Mouse (Mus musculus): Measurements from ENCODE around the gene Gm49325. TPM values are rescaled to one million over a fixed set of nuclear protein-coding genes. Genes with fewer than 3 reads are reported as not detected.
A peak's percentile ranks its signal among the peaks of the same experiment; 100 is the strongest.

Gm49325 gene
- total RNA-seq, 1 experiment from 2014 or later, result 23.6 TPM

DNA sequence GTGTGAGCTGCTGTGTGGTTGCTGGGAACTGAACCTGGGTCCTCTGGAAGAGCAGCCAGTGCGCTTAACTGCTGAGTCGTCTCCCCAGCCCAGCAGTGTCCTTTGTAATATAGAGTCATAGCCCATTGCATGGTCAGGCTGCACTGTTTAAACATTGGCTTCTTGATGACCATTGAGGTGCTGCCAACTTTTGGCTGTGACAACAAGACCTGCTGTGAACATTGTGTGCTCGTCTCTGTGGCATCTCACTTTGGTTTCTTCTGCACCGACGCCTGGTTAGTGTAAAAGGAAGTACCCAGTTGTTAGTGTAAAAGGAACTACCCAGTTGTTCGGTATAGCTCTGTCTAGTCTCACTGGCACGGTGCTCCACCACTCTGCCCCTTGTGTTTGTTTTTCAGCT, 20.6 kb downstream of the Gm49325 start:
- DNase-seq, result no peak

DNA sequence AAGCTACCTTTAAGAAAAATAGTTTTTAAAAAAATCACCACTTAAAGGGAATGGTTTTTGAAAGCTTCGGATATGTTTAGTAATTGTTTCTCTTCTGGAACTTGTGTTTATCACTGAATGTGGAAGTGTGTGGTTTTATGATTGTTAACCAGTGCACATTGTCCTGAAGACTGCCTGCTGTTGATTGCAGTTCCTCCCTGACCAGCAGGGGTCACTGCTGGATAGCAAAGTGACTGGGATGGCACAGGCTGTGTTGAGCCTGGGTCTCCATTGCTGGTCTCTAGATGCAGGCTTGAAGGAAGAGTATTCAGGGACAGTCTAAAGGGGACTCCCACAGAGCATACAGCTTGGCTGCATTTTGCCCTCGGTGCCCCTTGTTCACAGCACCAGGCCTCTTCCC, 21.5 kb downstream of the Gm49325 start:
- peak; percentile 87 for DNase-seq

DNA sequence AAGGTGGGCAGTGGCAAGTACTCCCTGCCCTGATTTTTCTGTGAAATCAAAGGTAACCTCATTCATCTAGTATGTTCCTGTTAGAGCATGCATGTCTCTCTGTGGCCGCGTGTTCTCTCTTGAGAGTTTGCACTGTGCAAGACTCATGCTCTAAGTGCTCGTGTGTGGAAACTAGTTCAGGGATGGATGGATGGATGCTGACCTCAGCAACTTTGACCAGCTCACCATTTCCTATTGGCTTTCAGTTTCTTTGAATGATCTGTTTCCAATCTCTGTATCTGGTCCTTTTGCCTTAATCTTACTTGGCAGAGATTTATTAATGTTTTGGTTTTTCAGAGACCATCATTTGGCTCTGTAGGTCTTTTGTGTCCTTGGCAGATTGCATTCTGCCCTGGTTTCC, 23.2 kb downstream of the Gm49325 start:
- DNase-seq, result no peak

DNA sequence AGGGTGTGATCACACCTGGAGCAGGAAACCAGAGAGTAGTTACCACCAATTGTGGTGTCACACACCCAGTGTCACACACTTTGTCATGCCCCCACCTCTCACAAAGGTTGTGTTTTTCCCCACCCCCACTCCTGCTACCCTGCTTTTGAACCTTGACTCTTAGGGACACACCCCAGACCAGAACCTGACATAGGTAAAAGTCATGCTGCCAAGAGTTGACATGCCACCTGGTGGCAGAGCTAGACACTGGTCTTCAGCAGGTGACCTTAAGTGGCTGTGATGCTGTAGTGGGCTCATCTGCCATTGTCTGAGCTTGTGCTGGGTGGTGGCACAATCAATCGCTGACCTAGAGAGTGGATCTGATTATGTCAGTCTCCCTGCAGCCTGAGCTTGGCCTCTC, 24.0 kb downstream of the Gm49325 start:
- DNase-seq, result no peak

DNA sequence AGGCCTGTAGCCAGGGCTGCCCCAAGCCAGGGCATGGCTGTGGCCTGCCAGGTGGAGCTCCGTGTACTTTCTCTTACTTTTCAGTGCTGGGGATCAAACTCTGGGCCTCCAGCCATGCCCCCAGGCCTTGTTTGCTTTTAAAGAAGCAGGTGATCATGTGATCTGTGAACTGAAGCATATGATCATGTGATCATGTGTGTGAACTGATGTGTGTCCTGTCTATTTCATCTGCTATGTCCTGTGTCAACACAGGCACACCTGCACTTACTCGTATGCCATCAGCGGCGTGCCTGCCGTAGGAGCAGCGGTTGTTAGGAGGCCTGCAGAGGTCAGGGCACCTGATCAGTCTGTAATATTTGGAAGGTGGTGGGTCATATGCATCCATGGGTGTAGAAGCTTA, 28.0 kb downstream of the Gm49325 start:
- DNase-seq, result no peak

DNA sequence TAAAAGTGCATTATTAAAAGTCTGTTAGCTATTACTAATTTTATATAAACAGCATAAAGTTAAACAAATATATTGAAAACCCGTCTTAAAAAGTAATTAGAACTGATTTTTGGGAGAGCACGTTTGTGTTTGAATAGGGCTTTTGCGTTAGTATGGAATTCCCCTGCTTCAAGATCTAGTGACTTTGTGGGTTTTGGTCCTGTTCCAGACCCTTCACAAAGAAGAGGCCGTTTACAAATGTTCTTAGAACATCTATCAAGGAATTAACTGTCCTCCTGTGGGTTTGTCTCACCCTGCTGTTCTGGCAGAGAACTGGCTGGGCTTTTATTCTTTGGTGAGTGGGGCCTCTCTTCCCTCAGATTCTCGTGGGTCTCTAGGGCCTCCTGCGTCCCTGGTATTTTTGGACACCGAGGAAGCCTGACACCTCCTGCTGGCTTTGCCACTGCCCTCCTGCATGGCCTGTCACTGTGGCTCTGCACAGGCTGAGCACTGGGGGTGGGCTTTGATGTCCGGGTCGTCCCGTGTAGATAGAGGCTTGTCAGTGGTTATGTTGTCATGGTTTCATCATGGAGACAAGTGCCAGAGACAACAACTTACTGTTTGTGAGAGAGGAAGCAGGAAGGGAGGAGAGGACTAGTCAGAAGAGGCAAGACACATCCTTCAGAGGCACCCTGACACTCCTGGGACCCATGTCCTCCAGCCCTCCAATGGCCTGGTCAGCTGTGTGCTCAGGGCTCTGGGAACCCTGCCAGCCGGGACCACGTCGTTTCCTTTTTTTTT, 28.6 kb downstream of the Gm49325 start:
- no peak for DNase-seq

DNA sequence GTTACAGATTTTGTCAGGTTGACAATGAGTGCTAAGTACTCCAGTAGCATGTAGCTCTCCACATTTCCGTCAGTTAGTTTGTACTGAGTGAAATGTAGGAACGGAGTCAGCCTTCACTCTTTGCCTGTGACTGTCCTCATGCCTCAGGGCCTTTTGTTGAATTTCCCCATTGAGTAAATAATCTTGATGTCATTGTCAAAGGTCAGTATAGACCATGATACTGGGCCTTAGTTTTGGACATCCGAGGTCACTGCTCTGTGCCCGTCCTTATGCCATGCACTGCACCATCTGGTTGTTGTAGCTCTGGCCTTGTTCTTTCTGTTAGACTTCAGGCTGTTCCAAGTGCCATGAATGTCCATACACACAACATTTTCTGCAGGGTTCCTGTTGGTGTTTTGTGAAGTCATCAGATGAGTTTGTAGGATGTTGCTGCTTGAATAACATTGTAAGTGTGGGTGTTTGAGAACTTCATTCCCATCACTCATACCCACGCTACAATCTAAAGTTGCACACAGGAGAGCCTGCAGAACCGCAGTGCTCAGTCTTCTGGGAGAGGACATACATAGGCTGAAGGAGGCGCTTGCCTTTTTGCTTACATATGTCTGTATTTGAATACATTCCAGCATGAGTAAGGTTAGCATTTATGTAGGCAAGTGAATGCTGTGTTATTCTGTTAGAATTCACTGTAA, 30.4 kb downstream of the Gm49325 start:
- no peak for DNase-seq

DNA sequence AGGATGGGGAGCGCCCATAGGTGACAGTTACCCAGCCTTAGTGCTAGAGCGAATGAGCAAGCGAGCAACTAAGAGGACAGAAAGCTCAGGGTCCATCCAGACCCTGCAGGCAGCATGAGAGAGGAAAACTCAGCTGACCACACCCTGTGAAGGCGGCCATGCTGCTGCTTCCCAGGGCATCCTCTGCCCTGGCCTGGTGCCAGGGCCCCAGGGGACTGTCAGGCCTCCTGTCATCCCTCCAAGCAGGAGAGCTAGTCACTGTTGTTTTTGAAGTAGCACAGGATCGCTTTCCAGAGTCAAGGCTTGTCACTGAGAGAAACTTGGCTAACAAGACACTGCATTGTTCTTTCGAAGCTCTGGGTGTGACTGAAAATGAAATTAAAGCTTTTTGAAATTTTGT, 33.0 kb downstream of the Gm49325 start:
- peak; percentile 58 for DNase-seq

DNA sequence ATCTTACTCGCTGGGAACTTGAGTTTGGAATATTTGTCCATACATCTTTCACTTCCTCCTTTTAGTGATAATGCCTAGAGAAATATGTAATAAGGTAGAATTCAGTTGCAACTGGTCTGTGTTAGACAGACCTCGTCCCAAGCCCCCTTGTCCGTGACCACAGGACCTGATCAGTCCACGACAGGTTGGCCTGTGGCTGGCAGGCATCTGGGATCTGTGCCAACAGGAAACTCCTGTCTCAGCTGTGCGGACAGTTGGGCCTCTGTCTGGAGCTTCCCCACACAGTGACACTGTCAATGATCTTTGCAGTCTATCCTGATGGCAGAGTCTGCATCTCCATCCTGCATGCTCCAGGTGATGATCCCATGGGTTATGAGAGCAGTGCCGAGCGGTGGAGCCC, 37.2 kb downstream of the Gm49325 start:
- DNase-seq, result no peak

DNA sequence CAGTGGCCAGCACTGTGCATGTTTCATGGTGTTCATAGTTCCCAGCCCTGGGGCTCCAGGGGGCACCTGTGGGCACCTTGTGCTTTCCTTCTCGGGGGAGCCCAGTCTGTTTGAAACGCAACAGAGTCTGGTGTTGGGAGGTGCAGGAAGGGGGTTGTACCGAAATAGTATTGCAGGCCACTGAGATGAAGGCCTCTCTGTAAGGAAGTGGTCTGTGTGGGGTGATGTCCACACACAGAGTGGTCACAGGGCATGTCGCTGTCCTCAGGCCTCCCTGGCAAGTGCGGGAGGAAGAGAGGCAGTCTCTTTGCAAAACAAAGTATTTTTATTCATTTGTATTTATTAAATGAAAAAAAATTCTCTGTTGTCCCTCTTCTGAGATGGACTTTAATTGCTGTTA, 39.6 kb downstream of the Gm49325 start:
- DNase-seq, result no peak

DNA sequence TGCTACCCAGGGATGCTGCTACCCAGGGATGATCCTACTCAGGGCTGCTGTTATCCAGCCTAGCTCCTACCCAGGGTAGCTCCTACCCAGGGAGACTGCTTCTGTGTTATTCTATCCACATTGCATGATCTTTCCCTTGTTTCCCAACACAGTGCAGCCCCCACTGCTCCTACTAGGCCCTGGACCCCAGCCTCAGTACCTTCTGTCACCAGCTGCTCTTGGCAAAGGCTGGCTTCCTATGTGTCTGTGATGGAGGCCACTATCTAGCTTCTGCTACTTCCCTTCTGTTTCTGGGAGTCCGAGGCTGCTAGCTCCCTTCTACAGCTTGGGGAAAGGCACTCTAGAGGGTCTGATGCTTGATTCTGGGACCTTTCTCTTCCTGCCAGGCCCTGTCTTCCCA, 41.5 kb downstream of the Gm49325 start:
- no peak for DNase-seq

DNA sequence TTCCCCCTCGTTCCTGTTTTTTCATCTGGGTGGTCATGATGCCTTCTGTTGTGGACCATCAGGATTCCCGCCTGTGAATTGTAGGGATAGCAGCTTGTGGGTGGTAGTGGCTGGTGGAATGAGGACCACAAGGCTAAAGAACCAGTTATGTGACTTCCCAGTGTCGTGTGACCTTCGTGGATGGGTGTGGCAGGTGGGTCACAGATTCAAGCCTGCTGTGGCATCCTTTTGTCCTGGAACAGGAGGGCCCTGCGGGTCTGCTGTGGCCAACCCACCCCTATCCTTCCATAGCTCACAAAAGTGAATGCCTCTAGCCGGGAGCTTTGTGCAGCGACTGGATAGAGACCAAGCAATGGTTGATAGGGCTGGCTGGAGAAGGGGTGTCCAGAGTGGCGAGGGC, 41.9 kb downstream of the Gm49325 start:
- DNase-seq, result no peak

DNA sequence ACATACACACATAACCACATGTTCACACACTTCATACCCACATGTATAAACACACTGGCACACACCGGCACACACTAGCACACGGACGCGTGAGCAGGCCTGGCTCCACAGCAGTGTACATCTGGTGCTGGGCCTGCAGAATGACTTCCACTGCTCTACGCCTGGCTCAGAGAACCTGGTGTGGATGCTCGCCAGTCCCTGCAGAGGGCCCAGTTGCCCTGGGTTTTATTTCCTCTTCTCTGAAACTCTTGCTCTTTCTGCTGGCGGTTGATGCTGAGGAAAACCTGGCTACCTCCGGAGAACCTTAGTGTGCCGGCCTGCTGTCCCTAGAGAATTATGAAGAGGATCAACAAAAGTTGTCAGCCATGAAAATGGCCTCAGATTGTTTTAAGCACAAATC, 46.0 kb downstream of the Gm49325 start:
- no peak for DNase-seq

DNA sequence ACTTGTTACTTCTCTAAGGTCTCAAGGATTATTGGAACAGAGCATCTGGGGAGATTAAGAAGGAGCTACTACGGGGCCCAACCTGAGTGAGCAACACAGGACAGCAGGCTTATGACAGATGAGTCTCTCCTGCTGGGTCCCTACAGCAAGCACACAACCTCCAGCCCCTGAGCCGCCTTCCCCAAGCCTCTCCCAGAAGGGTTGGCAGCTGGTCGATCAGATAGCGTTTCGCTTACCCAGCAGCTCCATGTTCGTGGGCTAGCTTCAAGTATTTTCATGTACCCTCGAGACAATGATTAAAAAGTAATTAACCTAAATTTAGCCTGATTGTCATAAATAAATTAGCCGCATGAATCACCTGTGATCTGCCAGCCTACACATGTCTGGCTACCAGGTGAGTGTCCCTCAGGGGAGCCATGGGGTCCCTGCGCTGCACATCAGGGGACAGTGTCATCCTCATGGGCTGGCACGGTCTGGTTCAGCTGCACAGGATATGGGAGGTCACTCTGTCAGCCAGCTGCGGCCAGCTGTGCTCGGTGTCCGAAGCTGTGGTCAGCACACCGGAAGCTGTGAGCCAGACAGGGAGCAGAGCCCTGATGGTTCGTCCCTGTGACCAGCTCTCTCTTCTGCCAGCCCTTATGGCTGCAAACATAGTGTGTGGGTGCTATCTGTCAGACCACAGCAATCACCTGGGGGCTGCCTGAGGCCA, 52.4 kb downstream of the Gm49325 start:
- DNase-seq, result no peak

DNA sequence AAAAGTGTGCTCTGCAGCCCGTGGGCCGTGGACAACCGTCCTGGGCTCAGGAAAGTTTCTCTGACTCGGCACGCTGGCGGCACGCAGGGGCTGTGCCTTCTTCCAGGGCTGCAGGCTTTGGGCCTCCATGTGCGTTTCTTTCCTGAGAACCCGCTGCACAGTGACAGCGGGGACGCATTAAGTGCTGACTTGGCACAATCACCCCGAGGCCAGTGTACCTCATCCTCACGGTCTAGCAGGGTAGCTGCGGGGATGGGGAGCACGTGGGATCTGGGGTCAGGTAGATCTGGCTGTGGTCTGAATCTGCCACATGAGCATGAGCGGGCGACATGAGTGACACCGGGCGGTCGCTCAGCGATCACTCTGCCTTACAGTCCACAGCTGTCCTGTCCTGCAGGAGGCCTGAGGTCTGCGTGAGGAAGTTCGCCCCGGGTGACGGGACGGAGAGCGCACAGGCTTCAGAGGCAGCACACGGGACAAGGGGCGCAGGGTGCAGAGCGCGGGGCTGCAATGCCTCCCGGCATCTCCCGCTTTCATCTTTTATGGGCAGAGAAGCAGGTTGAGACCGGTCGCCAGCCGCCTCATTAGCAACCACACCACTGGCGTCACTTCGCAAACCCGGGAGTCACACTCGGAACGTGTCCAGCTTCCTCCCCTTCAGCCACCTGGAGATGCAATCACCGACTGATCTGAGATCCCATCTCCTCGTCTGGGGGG, 58.1 kb downstream of the Gm49325 start:
- no peak for DNase-seq

DNA sequence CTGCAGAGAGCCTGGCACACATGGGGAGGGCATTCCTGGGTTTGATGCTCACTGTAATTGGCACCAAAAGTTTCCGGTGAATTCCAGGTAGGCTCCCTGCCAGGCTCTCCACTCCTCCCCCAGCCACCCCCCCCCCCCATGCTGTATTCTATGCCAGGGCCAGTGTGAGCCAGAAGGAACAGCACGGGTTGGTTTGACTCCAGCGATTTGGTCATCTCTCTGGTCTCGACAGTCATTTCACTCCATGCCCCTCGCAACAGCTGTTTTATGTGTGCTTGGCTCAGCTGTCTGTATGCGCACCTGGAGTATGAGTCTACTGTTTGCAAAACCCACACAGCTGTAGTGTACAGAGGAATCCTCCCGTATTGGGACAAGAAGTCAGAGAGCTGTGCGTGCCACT, 60.3 kb downstream of the Gm49325 start:
- peak; percentile 34 for DNase-seq

DNA sequence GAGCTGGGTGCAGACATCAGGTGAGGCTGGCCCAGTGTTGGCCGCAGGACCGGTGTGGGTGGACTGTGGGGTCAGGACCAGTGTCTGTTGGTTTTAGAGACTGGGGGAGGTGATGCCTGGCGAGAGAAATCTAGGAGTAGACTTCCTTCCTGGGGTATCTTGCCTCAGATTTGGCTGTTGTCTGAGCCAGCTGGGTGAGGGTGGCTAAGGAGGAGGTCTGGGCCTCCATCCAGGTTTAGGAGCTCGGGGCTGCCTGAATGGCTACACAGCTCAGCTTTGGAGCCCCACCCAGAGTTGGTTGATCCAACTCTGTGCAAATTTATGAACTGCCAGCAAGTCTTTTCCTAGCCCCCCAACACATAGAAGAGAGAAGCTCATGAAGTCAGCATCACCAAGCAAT, 61.4 kb downstream of the Gm49325 start:
- DNase-seq, result no peak

DNA sequence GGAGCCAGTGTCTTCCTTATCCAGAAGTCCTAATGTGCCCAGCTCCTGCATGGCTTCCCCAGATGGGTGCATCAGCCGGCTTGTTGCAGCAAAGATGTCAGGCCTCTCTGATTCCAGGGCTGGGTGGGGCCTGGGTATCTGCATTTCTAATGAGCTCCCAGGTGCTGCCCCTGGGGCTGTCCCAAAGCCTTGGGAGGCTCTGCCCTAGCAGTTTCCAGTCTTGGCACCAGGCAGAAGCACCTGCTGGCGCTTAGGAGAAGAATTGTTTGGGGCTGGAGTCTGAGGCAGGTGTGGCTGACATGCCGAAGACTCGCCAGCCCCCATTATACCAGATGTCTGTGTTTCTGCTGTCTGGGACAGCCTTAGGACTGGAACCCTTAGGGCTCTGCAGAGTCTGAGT, 64.7 kb downstream of the Gm49325 start:
- no peak for DNase-seq

DNA sequence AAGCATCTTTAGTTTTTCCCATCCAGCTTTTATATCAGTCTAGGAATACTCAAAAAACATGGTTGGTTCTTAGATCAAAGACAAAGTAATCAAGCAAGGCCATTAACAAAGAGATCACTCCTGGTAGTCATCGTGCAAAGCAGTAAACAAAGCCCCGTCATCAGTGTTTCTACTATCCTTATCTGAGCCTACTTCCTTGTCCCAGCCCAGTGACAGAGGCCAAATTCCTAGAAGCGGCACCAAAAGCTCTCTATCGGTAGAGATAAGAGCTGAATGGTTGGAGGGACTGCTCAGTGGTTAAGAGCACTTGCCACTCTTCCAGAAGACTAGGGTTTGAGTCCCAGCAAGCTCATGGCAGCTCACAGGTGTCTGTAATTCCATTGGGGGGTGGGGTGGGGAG, 65.5 kb downstream of the Gm49325 start:
- no peak for DNase-seq

DNA sequence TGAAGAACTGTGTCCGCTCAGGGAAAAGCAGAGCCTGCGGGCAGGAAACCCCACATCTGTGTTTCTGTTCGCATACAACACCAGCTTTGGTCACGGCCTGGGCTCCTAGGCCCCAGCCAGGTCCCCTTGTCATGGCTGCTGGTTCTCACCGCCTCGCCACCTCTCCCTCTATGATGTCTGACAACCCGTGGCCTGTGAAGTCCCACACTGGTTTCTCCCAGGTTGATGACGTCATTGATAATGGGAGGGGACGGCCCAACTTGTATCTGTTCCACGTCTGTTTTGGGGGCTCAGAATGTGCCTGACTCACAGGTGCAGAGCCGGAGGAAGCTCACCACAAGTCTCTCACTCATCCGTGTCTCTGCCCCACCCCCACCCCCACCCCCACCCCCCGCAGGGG, 67.8 kb downstream of the Gm49325 start:
- no peak for DNase-seq

DNA sequence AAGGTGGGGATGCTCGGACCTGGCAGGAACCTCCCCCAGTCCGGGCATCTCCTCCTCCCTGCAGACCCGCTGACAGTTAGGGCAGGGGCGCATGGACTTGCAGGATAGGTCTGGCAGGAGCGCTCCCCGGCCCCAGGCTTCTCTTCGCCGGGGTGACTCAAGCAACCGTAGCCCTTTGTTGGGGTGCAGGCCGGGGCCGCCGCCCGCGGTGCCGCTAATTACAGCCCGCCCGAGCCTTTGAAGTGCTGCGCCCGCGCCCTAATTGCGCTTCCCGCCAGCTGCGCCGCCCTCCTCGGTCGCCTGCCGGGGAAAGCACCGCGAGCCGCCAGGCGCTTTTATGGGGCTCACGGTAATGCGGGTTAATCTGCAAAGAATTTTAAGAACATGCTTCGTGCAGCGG, 71.6 kb downstream of the Gm49325 start:
- DNase-seq, result no peak

DNA sequence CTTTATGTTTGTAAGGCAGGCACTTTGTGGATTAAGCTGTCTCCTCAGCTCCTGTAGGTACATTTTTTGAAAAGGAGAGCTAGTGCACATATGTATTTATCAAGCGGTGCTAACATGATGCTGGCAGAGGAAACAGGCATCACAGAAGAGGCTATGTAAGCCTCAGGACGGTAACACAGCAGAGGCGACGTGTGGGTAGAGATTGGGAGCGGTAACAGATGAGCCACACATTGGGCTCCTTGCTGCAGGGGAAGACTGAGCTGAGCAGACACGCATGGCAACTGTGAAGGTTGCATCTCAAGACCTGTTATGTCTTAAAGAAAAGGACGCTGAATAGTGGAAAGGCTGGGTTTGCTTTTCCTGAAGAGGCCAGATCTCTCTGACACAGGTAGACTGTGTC, 77.0 kb downstream of the Gm49325 start:
- no peak for DNase-seq

DNA sequence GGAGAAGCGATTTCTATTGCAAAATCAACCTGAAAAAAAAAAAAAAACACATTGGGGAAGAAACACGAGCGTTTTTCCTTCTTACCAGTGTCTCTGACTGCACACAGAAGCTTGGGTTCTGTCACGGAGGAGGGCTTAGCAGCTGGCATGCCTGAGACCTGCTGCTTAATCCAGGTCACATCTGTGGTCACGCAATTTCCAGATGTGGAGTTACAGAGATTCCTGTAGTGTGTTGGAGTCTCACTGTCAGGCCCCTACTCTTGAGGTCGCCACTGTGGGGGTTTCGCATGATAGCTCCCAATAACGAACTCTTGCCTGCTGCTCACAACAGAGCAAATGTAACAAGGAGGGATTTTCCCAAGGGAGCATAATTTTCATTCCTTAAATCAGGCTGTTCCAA, 78.2 kb downstream of the Gm49325 start:
- no peak for DNase-seq
